Mouse (Mus musculus) ES-E14 (cell line): ENCODE data around the gene Dcaf10. TPM values are rescaled to one million over a fixed set of nuclear protein-coding genes. Genes with fewer than 3 reads are reported as not detected.
"Not testable (repeated sequence)": the region's sequence is repeated elsewhere in the genome, so short reads cannot be mapped to it uniquely, and the experiment has no call there.

Experiments
- DNase-seq: peaks from one replicate; pipeline ENCODE4 v3.0.0-alpha.2; 2013; ENCODE audit warnings: low read depth, low spot score
- H3K27ac ChIP-seq: 2 replicates; pipeline ENCODE4 v1.5.1; 2012; ENCODE audit warnings: low read depth, mild to moderate bottlenecking, low read length, moderate library complexity, mixed read lengths; ENCODE audit not compliant: poor library complexity, insufficient read depth, severe bottlenecking
- H3K36me3 ChIP-seq: 2 replicates; pipeline ENCODE4 v1.6.1; 2012; ENCODE audit warnings: mild to moderate bottlenecking, low read length, moderate library complexity, mixed read lengths; ENCODE audit not compliant: control insufficient read depth, poor library complexity, insufficient read depth, severe bottlenecking
- H3K4me1 ChIP-seq, 2 experiments: fragments of 150-350 bp in 1 of 2; sonication (generic) in 1 of 2; 2 replicates each; pipeline ENCODE4 v1.6.1; 2012; ENCODE audit warnings: low read length in 2 of 2, mild to moderate bottlenecking in 1 of 2, mixed read lengths in 1 of 2; ENCODE audit not compliant: control insufficient read depth in 2 of 2, insufficient read depth in 2 of 2, poor library complexity in 1 of 2
- H3K4me3 ChIP-seq, 2 experiments: fragments of 150-350 bp in 1 of 2; sonication (generic) in 1 of 2; 2 replicates each; pipeline ENCODE4 v1.5.1; 2012; ENCODE audit warnings: low read length in 2 of 2, low read depth in 1 of 2, mild to moderate bottlenecking in 1 of 2, mixed read lengths in 1 of 2; ENCODE audit not compliant: insufficient read depth in 1 of 2, poor library complexity in 1 of 2, severe bottlenecking in 1 of 2
- H3K9ac ChIP-seq: 2 replicates; pipeline ENCODE4 v1.6.1; 2012; ENCODE audit warnings: low read depth, mild to moderate bottlenecking, low read length, mixed read lengths; ENCODE audit not compliant: poor library complexity, insufficient read depth, severe bottlenecking
- H3K9me3 ChIP-seq: fragments of 150-350 bp; sonication (generic); 2 replicates; pipeline ENCODE4 v1.6.1; 2012; ENCODE audit warnings: low read depth, mild to moderate bottlenecking, low read length; ENCODE audit not compliant: control insufficient read depth, insufficient read depth
- CHD2 ChIP-seq: IDR thresholded peaks from 2 replicates; pipeline ENCODE4 v1.6.1; 2014; ENCODE audit warnings: mild to moderate bottlenecking, low read depth, low read length, inconsistent platforms
- HCFC1 ChIP-seq: IDR thresholded peaks from 2 replicates; pipeline ENCODE4 v1.6.1; 2012; ENCODE audit warnings: low read length, inconsistent platforms, borderline replicate concordance; ENCODE audit not compliant: insufficient read depth
- MAFK ChIP-seq: IDR thresholded peaks from 2 replicates; pipeline ENCODE4 v1.6.1; 2014; ENCODE audit warnings: mild to moderate bottlenecking, low read depth, low read length, inconsistent platforms; ENCODE audit not compliant: insufficient read depth
- ZC3H11A ChIP-seq: IDR thresholded peaks from 2 replicates; pipeline ENCODE4 v1.6.1; 2012; ENCODE audit warnings: low read depth, mild to moderate bottlenecking, inconsistent platforms, low read length, borderline replicate concordance
- ZNF384 ChIP-seq: IDR thresholded peaks from 2 replicates; pipeline ENCODE4 v1.6.1; 2012; ENCODE audit warnings: low read depth, low read length, inconsistent platforms
- in situ Hi-C, 2 experiments: fragments of 600-800 bp; cut with MboI; formaldehyde crosslinking; loops; one replicate each; pipeline ENCODE4 v1.15.1; 2025; ENCODE audit warnings: low sequenced_read_pairs in 2 of 2, inconsistent platforms in 1 of 2; ENCODE audit not compliant: unreplicated experiment in 2 of 2
- total RNA-seq: library from RNA; depleted of rRNA; stranded (reverse); fragments of 300-350 nt; gene quantifications from 2 replicates; pipeline ENCODE4 v1.2.3, GENCODE M21; 2012

Gene Dcaf10
- total RNA-seq, 1 experiment = 9.0 TPM

DNA sequence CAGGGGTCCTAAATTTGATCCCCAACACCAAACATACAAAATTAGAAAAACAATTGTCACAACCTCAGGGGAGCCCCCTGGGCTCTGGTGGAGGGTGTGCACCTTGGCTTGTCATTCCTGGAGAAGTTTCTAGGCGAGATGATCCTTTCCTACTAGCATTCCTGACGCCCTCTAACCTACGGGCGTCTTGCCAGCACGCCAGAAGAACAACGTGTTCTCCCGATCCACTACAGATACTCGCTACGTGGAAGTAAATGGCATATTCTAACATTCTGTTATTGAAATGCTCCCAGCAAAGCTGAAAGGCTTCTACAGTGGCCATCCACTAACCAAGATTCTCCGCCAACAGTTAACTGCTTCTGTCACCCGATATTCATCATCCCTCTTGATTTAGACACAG is 50.7 kb downstream of the Dcaf10 start:
- Histone ChIP-seq H3K36me3 (peaks cover 3% of the 10 kb centered on the region; the same call in 1 of the 2 replicates), H3K9me3 (no peaks in the 10 kb centered on the region), H3K4me3 (no peak overlapping the region), H3K9ac (no peak overlapping the region), H3K4me1 (peaks cover 0 to 3% of the 10 kb centered on the region in 2 experiments; a peak in 2 of 4 replicates), H3K27ac (no peak overlapping the region)
- DNase-seq = no peak
- TF ChIP-seq HCFC1 = no peak
- no peak for TF ChIP-seq MAFK
- no peak for TF ChIP-seq CHD2
- no peak for TF ChIP-seq ZNF384
- TF ChIP-seq ZC3H11A = no peak
- in situ Hi-C loops = no loop called here

DNA sequence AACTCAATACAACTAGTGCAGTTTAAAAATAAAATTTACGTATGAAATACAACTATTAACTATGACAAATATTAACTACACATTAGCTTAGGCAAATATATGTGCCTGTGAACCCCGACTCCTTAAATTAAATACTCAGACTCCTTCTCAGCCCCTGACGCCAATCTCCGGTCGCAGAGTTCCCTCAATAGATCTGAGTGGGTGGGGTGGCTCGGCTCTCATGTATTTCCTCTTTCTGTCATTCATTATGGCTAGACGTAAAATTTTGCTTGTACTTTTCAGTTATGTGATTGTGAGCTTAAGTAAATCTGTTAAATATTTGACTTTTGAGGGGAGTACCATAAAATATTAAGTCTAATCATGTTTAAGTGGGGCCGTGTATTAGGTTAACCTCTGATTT is 51.1 kb downstream of the Dcaf10 start:
- no peaks in the 10 kb centered on the region for H3K9me3 ChIP-seq
- no peak for DNase-seq
- peaks cover 0 to 3% of the 10 kb centered on the region in 2 experiments; a peak in 2 of 4 replicates for H3K4me1 ChIP-seq
- H3K9ac ChIP-seq = no peak overlapping the region
- in situ Hi-C loops = no loop called here
- H3K4me3 ChIP-seq = no peak overlapping the region
- no peak for TF ChIP-seq HCFC1
- TF ChIP-seq ZNF384 = no peak
- TF ChIP-seq CHD2 = no peak
- no peak for TF ChIP-seq MAFK
- TF ChIP-seq ZC3H11A = no peak
- no peak overlapping the region for H3K27ac ChIP-seq
- peaks cover 3% of the 10 kb centered on the region; the same call in 1 of the 2 replicates for H3K36me3 ChIP-seq

DNA sequence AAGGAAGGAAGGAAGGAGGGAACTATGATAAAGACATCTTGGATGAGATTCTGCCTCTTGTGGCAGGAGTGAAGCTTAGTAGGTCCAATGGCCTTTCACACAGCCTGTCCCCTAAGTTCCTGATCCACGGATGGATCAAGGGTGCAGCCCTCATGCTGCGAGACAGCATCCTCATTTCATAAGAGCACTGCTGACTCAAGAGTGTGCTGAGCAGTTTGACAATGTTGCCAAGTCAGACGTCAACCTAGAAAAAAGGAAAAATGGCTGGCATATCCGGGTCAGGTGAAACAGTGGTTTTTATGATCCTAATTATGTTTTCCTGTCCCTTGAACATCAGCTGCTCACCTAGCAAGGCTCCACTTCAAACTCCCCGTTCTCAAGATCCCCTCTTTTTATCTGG is 51.8 kb downstream of the Dcaf10 start:
- H3K27ac ChIP-seq = no peak overlapping the region
- H3K4me1 ChIP-seq = peaks cover 0 to 3% of the 10 kb centered on the region in 2 experiments; a peak in 2 of 4 replicates
- H3K9me3 ChIP-seq = no peaks in the 10 kb centered on the region
- no peak overlapping the region for H3K4me3 ChIP-seq
- H3K36me3 ChIP-seq = peaks cover 4% of the 10 kb centered on the region
- TF ChIP-seq ZNF384 (no peak), ZC3H11A (no peak), CHD2 (no peak), HCFC1 (no peak), MAFK (no peak)
- no peak overlapping the region for H3K9ac ChIP-seq
- in situ Hi-C loops = no loop called here
- DNase-seq = no peak

DNA sequence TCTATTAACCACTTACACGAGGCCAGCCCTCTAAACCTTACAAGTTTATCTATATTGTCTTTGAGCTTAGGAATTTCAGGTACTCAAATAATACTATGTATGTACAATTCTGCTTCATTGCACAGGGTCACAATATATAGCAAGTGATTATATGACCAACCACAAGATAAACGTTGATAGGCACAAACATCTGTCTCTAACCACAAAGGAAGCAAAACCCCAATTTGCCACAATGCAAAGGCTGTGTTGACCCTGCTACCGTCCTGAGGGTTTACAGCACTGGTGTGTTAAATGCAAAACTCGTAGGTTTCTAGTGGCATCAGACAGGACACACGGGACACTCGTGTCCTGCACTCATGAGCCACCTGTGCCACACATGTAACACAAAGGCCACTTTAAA is 54.3 kb downstream of the Dcaf10 start:
- H3K9ac ChIP-seq, in situ Hi-C loops, H3K4me1 ChIP-seq, DNase-seq, H3K27ac ChIP-seq, H3K4me3 ChIP-seq, H3K9me3 ChIP-seq: not testable (repeated sequence)
- peaks cover 16% of the 10 kb centered on the region for H3K36me3 ChIP-seq

DNA sequence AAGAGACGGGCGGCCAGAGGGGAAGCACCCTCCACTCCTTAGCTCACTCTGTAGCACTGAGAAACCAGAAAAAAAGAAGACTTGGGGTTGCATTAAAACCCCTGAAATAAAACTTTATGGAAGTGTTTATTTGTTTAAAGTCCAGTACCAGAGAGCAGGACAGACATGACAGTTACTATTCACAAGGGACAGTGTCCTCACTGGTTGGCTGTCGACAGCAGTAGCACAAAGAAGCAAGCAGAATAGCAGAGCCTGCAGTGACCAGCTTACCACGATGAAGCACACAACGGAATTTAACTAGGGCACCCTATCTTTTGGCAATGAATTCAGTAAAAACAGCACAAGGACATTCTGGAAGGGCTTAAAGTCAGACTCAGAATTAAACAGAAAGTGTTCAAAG is 56.4 kb downstream of the Dcaf10 start:
- peaks cover 18% of the 10 kb centered on the region for H3K36me3 ChIP-seq
- in situ Hi-C loops, DNase-seq, H3K4me3 ChIP-seq, H3K9ac ChIP-seq, H3K27ac ChIP-seq, H3K9me3 ChIP-seq, H3K4me1 ChIP-seq: not testable (repeated sequence)
